Mouse (Mus musculus): ENCODE data around the gene St6galnac3.

Gene St6galnac3

DNA sequence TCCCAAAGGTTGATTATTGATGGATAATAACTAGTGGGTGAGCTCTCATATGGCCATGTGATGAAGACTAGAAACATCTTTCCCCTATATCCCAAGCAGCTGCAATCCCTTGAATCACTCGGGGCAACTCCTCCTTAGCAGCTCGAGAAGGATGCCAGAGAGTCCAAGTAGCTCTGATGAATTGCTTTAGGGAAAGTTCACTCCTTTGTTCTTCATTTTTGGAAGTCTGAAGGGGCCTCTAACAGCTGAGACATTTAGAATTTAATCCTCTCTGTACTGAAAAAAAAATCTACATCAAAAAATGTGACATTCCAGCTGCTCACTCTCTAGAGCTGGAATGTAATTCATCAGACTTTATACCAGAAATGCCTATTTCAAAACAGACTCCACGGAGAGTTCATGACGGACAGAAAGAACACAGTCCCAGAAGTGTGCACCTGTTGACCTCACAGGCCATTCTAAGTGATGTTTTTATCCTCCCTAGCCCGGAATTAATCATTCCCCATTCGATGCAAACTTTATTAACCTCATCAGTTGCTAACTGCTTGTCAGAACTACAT, 211.4 kb downstream of the St6galnac3 start:
- no peak for DNase-seq (ENCODE audit: low spot score in 2 of 2)

DNA sequence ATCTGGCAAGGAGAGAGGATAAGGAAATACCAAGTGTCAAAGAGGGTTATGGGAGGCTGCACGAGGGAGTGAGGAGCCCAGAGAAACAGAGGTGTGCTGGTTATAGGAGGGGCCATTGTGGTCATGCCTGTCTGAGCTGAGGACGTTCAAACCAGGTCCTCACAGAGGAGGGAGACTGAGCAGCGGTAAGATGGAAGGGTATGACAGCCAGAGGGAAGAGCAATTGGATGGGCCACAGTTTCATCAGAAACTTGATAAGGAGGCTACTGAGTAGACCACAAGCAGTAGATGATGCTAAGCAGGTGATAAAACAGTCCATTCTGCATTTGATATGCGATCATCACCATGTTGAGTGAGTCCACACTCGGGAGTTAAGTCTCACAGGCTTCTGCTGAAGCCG, 212.4 kb downstream of the St6galnac3 start:
- DNase-seq (ENCODE audit: low spot score in 2 of 2) = no peak

DNA sequence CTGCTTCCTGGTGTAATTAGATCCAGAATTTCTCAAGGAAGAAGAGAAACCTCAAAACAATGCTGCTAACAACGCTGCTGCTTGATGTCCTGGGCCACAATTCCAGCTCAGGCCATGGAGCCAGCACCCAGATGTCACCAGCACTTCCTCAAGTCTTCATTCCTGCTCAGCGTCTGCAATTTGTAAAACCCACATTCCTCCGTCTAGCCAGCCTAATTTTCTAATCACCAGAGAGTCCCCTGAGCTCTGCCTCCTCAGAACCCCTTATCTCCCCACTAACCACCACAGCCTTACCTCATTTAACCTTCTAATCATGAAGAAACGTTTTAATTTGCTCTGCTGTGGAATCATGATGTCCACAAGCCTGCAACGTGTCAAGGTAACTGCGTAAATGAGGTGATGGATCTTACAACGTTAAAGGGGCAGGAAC, 213.8 kb downstream of the St6galnac3 start:
- no peak for DNase-seq (ENCODE audit: low spot score in 2 of 2)

DNA sequence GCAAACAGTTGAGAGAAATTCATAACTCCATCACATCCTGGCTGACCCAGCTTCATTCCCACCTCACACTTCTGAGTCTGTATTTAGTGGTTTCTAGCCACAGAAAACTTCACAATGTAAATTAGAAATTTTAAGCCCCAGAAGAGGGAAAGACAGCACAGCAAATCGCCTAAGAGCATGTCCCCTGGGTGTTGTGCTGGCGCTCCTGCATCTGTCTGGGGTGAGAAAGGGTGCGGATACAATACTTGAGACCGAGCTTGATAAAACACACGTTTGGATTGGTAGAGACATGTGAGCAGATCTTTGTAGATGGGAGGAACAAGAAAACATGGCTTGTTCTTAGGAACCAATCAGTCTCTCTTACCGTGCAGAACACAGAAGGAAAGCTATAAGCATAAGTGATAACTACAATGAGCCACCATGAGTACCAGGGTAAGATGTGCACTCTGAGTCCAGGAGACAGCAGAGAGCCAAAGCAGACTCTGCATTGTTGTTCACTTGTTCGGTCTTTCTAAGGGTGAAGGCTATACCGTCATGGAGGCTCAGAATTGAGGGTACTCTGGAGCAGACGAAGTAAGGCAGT, 214.8 kb downstream of the St6galnac3 start:
- no peak for DNase-seq (ENCODE audit: low spot score in 2 of 2)

DNA sequence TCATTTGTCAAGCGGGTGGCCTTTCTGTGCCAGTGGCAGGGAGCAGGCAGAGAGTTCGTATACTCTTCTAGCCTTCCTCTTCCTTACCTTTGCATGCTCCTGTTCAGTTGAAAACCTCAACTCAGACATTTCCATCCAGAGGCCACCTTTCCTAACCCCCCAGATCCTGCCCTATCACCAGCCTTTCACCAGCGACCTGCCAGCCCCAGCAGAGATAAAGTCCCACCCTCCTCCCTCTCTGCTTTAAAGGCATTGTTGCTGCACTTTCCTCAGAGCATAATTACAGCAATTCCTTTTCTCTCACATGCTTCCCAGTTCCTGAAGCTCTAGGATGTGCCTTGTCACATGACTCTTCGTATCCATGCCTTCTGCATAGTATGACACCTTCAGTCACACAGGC, 215.3 kb downstream of the St6galnac3 start:
- no peak for DNase-seq (ENCODE audit: low spot score in 2 of 2)

DNA sequence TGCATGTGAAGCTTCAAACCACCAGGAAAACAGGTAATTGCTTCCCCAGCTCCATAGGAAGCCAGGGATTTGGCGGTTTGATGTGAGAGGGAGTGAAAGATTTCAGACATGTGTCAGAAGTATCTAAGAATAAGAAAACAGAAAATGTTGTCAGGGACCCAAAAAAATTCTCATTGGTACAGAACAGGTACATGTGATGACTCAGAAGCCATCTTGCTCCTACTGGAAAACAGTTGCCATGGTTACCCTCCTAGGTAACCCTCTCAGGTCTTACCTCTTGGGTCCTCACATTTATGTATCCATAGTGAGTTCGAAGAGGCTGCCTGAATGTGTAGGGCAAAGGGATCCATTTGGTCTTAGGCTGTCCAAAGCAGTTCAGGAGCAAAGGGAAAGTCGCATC, 215.9 kb downstream of the St6galnac3 start:
- no peak for DNase-seq (ENCODE audit: low spot score in 2 of 2)

DNA sequence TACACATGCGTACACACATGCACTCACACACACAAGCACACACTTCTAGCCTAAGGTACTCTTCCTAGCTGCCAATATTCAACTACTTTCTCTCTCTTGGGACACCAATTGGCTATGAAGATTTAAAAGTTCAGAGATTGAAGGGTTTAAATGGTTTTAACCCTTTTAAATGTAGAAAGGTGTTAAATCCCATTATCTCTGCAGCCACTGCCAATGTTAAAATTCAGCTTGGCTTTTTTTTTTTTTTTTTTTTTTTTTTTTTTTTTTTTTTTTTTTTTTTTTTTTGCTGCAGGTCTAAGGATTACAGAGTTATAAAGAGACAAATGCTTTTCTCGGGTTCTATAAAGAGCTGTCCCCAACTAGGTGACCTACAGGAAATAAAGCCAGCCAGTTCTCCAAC, 216.4 kb downstream of the St6galnac3 start:
- no peak for DNase-seq (ENCODE audit: low spot score in 2 of 2)

DNA sequence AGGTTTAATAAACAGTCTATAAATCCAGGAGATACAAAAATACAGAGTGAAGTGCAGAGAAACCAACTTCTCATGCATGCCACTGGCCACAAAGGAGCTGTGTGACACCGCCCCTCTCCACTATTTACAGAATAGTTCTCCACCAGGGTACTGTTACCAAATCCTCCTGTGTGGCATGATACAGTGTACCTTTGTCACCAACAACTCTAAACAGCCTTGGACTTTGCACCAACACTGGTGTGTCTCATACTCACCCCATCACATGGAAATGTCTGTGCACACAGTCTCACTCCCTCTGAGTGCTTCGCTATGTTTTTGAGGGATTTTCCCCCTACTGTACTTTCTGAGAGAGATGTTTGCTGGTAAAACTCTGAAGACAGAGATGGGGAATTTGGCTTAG, 217.4 kb downstream of the St6galnac3 start:
- DNase-seq (ENCODE audit: low spot score in 2 of 2) = no peak

DNA sequence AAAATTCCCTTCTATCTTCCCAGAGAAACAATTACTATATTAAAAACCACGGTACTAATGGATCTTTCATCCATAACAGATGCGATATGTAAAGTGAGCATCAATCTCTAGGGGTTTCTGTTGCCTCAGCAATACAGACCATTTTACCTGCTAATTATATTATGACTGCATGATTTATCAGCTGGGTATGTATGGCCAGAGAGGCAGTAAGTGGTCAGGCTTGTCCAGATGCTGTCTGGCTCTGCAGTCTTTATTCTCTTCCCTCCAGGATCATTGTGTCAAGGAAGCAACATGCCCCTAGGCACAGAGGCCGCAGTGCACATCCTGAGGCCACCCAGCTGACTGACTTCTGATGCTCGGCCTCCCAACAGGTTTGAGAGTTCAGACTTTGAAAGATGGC, 222.5 kb downstream of the St6galnac3 start:
- no peak for DNase-seq (ENCODE audit: low spot score in 2 of 2)

DNA sequence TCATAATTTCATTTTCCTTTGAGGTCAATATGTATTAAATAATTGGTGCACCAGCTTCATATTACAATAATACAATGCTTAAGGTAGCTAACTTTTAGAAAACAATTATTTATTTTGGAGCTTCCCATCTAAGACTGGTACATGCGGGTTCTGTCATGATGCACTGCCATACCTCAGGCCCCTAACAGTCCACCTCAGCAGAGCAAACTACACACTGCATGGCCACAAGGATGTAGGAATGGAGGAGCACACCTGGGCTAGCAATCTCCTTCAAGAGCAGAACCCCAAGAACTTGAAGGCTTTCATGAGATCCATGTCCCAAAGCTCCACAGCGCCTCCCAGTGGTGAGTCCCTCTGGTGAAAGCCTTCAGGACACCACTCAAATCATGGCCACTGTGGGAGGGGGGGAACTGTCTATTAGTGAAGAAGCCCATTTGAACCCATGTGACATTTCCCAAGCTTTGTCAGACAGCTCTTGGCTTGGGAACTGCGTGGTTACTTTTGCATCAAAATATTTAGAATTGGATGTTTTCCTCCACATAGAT, 223.6 kb downstream of the St6galnac3 start:
- DNase-seq (ENCODE audit: low spot score in 2 of 2) = peak; percentile 42 to 83

DNA sequence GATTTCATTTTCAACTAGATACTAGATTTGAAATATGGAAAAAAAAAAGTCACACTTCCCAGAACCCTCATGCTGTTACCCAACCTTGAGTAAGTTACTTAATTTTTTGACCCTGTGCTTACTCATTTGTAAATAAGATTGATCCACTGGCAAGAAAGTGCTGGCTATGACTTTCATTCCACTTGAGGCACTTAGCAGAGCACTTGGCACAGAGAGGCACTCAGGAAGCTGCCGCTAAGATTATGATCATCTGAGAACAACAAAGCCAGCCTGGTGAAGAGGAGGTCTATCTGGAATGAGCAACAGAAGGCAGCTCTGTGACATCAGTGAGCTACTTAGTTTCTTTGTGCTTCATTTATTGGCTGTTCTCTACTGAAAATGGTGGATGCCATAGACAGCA, 232.0 kb downstream of the St6galnac3 start:
- no peak for DNase-seq (ENCODE audit: low spot score in 2 of 2)

DNA sequence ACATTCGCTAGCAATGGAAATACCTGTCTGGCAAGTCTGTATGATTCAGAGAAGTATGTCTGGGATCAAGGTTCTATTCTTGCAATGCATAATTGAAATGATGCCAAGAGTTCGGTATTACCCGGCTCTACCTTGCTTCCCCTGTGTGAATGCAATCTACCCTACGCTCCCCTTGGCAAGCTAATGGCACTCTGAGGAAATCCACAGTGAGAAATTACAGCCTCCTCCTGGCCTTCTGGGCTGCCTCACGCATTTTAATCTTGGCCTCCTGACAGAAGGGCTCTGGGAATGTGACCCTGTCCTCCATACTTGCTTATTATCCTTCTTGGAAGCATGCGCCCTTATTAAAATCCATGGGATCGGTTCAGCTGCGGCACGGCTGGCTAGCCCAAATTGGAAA, 235.3 kb downstream of the St6galnac3 start:
- DNase-seq (ENCODE audit: low spot score in 2 of 2) = no peak

DNA sequence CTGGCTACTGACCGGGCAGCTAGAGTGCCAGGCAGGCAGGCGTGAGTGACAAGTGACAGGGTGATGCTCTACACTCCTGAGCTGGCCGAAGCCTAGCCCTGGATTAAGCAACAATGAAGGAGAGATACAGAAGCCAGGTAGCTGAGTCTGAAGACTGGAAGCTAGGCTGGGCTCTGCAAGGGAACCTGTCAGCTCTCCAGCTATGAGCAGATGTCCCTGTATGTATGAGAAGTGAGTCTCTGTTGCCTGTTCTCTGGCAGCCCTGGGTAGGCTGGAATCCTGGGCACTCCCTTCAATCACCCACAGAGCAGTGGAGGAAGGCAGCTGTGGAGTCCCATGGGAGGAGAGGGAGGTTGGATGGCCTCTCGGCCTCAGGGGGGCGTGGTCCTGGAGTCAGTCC, 236.0 kb downstream of the St6galnac3 start:
- no peak for DNase-seq (ENCODE audit: low spot score in 2 of 2)

DNA sequence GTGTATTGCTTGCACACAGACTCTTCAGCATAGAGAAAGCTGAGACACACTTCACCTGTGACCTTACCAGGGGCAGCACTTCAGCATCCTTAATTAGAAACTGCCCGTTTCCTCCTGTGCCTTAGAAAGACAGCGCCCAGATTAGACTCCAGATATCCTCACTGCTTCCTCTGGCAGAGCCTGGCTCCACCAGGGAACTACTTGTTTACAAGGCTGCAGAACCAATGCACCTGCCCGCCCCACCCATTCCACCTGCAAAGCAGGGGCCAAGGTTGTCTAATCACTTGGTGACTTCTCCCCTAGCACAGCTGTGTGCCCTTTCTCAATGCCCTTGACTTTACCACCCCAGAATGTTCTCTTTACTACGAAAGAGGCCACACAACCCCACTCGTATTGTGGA, 239.8 kb downstream of the St6galnac3 start:
- no peak for DNase-seq (ENCODE audit: low spot score in 2 of 2)

DNA sequence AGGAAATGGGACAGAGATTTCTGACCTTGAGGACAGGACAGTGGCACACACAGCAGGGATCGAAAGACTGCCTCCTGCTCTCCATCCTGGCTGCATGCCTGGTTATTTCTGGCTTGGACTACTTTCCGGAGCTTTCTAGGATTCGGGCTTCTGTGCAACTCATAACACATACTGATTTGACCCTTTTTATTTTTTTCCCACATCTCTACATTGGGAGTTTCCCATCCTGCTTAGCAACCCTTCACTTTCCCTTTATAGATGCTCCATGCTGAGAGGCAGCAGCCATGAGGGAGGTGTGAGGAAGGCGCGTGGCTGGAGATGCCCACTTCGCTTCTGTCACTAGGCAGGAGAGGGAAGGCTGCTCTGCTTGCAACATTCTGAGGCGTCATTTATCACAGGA, 240.3 kb downstream of the St6galnac3 start:
- DNase-seq (ENCODE audit: low spot score in 2 of 2) = no peak

DNA sequence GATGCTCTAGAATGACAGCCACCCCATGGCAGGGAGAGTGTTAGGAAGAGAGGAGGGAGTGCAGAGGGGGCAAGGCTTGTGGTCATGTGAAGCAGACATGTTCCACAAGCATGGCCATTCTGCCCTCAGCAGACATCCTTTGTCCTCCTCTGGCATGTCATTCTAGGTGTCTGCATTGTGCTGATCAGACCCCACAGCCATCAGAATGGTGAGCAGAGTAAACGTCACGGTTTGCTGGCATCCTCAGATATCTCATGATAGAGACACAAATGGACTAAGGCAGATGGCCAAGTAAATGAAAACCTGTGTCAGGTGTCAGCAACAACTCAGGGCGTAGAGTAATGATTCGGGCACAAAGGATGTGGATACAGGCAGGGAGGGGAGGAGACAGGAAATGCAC, 241.3 kb downstream of the St6galnac3 start:
- DNase-seq (ENCODE audit: low spot score in 2 of 2) = no peak

DNA sequence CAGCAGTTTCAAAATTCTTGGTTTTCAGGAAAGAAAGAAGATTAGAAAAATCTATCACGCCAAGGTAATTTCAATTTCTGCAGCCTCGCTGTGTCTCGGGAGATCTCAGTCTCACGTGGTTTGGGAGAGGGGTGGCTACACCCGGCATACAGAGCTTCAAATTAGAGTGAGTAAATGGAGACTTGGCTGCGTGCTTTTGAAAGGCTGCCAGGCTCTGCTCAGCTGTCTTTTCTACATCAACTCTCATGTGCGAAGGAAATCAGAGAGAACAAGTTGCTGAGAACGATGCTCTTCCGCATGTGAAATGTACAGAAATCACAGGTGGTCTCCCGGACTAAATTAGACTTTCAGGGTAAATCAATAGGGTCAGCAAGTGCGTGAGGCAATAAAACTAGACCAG, 242.9 kb downstream of the St6galnac3 start:
- DNase-seq (ENCODE audit: low spot score in 2 of 2) = no peak

DNA sequence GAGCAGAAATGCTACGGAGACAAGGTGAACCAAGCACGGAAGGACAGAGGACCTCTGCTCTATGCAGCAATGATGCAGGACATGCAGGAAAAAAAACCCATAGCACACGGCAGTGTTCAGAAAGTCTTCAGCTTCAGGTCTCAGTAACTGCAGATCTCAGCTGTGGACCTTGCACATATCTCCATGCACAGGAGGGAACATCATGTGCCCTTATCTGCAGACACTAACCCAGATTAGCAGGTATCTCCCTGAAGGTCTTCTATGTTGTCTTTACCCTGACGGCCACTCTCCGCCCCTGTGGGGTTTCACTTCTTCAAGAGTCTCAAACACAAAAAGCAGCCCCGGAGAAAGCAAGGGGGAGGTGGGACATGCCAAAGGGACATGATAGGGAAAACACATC, 244.0 kb downstream of the St6galnac3 start:
- no peak for DNase-seq (ENCODE audit: low spot score in 2 of 2)

DNA sequence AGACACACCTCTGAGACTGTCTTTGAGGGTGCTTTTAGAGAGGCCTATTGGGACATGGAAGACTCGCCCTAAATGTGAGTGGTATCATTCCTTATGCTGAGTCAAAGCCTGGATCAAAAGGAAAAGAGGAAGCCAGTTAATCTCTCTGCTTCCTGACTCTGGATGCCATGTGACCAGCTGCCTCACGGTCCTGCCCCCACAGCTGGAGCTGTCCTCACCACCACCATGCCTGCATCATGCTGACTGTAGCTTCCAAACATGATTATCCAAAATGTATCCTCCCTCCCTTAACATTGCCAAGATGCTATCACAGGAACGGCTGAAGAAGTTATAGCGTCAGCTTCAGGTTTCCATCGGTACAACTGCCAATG, 244.4 kb downstream of the St6galnac3 start:
- DNase-seq (ENCODE audit: low spot score in 2 of 2) = no peak

DNA sequence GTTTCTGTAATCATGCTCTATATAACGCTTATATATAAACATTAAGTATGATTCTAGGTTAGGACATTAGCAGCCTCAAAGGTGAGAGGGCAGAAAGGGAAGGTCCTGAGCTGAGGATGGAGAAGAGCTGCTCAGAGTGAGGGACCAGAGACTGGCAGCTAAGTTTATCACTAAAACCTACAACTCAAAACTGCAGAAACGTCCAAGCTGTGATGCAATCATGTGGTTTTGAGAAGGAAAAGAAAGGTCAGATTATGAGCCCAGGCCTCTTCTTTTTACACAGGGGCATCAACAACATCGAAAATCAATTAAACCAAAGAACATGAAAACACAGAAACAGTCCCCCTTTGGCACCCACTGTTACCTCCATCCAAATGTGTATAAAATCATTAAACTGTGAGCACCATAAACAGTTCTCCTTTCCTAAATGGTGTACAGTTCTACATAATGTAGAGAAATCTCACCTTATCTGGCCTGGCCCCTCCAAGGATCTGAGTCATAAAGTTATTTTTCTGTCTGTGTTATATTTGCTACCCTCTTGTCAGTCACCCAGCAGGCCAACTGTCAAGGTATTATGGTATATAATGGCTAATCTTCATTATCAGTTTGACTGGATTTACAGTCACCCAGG, 244.9 kb downstream of the St6galnac3 start:
- DNase-seq (ENCODE audit: low spot score in 2 of 2) = no peak

DNA sequence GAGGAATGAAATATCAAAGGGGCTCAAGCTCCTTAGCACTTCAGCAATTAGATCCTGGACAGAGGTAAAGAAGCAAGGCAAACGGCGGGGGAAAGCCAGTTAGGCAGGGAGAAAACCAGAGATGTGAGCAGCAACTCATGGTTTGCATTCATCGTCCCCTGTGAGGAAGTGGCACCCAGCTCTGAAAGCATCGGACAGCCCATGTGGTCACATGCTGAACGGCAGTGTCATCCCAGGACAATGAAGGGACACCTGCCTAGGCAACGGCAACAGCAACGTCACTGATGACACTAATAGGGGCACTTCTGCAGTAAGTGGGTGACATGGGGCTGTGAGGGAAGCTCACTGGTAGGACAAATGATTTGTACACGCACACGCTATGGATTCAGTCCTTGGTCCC, 249.1 kb downstream of the St6galnac3 start:
- DNase-seq (ENCODE audit: low spot score in 2 of 2) = no peak

DNA sequence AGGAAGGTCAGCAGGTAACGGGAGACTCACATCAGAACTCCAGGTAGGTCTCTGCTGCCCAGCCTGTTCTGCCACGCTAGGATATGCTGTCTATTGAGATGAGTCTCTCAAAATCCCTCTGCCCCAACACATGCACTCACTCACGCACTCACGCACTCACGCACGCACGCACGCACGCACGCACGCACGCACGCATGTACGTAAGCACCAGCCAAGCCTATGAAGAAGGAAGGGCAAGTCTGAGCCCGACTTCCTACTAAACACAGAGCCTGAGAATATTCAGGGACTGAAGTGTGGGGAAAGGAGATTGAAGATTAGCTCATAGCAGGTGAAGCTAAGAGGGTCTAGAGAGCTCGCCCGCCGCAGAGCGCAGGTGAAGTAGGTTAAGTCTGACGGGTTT, 249.5 kb downstream of the St6galnac3 start:
- DNase-seq (ENCODE audit: low spot score in 2 of 2) = no peak
